Mouse (Mus musculus) liver, embryonic 12.5 days (tissue): Measurements from ENCODE around the gene Isx. TPM values are rescaled to one million over a fixed set of nuclear protein-coding genes. Genes with fewer than 3 reads are reported as not detected.

Experiments used
- polyA plus RNA-seq: library from polyadenylated mRNA; unstranded; fragments of >200 nt; fragmentation: Nextera tagmentation; extraction: Ambion mirVana; gene quantifications from 2 replicates; pipeline ENCODE4 v1.2.1, GENCODE M21; 2016

Isx gene
- polyA plus RNA-seq, 1 experiment from 2014 or later: 0.11 TPM

Other genes starting within 250 kb of the Isx start
- 17.6 and 18.3 TPM in 2 replicates for gene Hmgxb4, start 120.2 kb downstream of the Isx start, polyA plus RNA-seq
- gene Tom1, start 160.5 kb downstream of the Isx start, polyA plus RNA-seq: 14.6 and 16.1 TPM in 2 replicates
- gene Hmox1, start 220.4 kb downstream of the Isx start, polyA plus RNA-seq: 86.0 and 93.2 TPM in 2 replicates
- gene Mcm5, start 236.4 kb downstream of the Isx start, polyA plus RNA-seq: 242 and 258 TPM in 2 replicates